Mouse (Mus musculus): ENCODE data around the gene Gdf3. TPM values are rescaled to one million over a fixed set of nuclear protein-coding genes. Genes with fewer than 3 reads are reported as not detected.

The Gdf3 gene
- polyA plus RNA-seq, 1 experiment from 2014 or later, result not detected

DNA sequence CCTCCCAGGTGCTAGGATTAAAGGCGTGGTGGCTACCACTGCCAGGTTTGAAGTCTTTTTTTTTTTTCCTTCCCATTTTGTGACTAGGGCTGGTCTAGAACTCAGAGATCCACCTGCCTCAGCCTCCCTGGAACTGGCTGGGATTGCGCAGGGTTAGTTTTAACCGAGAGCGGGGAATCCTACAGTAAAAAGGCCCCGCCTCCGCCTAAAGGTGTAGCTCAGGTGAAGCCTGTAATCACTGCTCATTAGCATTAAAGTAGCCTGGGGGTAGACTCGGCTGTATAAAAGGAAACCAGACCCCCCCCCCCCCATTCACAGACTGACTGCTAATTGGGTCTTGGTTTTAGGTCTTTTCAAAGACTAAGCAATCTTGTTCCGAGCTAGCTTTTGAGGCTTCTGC, 16.2 kb upstream of the Gdf3 start, which contains the start of gene Dppa3:
Gene Dppa3, plus strand, starts transcription at position 301 of the 400 bp plus-strand sequence.
- ChIA-PET POLR2A (no interaction called here), CTCF (no interaction called here)
- no peak for ATAC-seq
- H3K27me3 ChIP-seq, result no peaks in the 10 kb centered on the region
- no peak for DNase-seq (ENCODE audit: low read depth, low spot score)
- TF ChIP-seq CTCF (IDR thresholded peaks at IDR 0.05), result no peak
- in situ Hi-C loops (cut with MboI; ENCODE audit: low pct_unique_long_range_greater_than_20kb), result no loop called here

GRCm38 (mm10) chr6:122625156-122625555, 15.3 kb upstream of the Gdf3 start:
- TF ChIP-seq CTCF (IDR thresholded peaks at IDR 0.05), result no peak
- ATAC-seq, result no peak
- POLR2A ChIA-PET, result no interaction called here
- CTCF ChIA-PET, result no interaction called here
- DNase-seq (ENCODE audit: low read depth, low spot score), result no peak
- in situ Hi-C loops (cut with MboI; ENCODE audit: low pct_unique_long_range_greater_than_20kb), result no loop called here
- H3K27me3 ChIP-seq, result no peaks in the 10 kb centered on the region

DNA sequence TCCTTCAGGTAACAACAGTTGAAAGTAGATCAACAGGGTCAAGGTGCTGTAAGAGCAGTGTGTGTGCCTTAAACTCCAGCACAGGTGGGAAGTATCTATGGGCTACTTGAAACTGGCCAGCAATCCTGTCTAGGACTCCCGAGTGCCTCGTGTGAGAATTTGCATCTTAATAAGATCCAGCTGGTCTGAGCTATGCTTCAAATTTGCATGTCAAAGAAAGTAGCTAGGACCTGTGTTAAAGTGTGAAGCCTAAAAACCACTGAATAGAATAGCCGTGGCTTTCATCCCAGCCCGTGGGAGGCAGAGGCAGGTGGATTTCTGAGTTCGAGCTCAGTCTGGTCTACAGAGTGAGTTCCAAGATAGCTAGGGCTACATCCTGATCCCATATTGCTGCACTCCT, 14.6 kb upstream of the Gdf3 start:
- ATAC-seq, result no peak
- DNase-seq (ENCODE audit: low read depth, low spot score), result no peak
- CTCF ChIA-PET, result no interaction called here
- TF ChIP-seq CTCF (IDR thresholded peaks at IDR 0.05), result no peak
- in situ Hi-C loops (cut with MboI; ENCODE audit: low pct_unique_long_range_greater_than_20kb), result no loop called here
- H3K27me3 ChIP-seq, result no peaks in the 10 kb centered on the region
- POLR2A ChIA-PET, result no interaction called here

DNA sequence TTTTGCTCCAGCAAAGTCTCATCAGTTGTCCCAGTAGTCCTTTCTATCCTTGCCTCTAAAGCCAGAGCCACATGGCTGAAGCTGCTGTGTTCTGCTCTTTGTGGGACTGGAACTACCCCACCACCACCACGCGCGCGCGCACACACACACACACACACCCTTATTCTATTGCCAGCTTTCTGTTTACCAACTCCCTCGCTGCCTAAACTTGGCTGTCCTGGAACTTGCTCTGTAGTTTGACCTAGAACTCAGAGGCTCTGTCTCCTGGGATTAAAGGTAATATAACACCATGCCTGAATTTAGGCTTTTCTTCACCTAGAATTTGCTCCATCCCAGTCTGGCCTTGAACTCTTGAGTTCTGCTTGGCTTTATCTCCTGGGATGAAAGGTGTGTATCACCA, 11.2 kb upstream of the Gdf3 start:
- ATAC-seq (no peak), DNase-seq (ENCODE audit: low read depth, low spot score) (no peak)
- in situ Hi-C loops (cut with MboI; ENCODE audit: low pct_unique_long_range_greater_than_20kb), result no loop called here
- ChIA-PET CTCF (no interaction called here), POLR2A (no interaction called here)
- TF ChIP-seq CTCF (IDR thresholded peaks at IDR 0.05), result no peak
- H3K27me3 ChIP-seq, result no peaks in the 10 kb centered on the region

DNA sequence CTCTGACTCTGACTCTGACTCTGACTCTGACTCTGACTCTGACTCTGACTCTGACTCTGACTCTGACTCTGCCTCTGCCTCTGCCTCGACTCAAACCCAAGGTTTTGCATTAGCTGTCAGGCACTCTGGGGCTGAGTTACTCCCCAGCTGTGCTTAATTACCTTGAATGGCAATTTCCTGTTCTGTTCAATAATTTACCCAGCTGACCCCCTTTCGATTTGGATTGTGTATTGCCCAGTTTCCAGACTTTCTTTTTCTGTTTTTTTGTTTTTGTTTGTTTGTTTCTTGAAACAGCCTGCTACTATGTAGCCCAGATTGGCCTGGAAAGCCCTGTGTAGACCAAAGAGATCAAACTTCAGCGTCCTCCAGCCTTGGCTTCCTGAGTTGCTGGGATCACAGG, 6.1 kb upstream of the Gdf3 start:
- ATAC-seq (no peak), DNase-seq (ENCODE audit: low read depth, low spot score) (no peak)
- no peak for TF ChIP-seq CTCF (IDR thresholded peaks at IDR 0.05)
- in situ Hi-C loops (cut with MboI; ENCODE audit: low pct_unique_long_range_greater_than_20kb), result no loop called here
- CTCF ChIA-PET, result no interaction called here
- H3K27me3 ChIP-seq, result no peaks in the 10 kb centered on the region
- POLR2A ChIA-PET, result no interaction called here

DNA sequence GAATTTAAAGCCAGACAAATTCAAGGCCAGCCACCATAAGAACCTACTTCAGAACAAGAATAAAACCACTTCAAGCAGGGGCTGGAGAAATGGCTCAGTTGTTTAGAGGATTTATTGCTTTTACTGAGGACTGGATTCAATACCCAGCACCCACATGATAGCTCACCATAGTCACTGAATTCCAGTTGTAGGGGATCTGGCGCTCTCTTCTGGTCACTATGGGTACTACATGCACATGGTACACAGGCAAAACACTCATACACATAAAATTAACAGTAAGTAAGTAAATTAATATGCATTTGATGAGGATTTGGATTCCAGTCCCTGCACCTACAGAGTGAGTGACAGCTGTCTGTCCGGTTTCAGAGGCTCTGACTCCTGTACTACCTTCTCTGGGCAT, 4.2 kb upstream of the Gdf3 start:
- POLR2A ChIA-PET, result no interaction called here
- in situ Hi-C loops (cut with MboI; ENCODE audit: low pct_unique_long_range_greater_than_20kb), result no loop called here
- no peak for ATAC-seq
- CTCF ChIA-PET, result no interaction called here
- H3K27me3 ChIP-seq, result no peaks in the 10 kb centered on the region
- peak; percentile 40 for TF ChIP-seq CTCF (IDR thresholded peaks at IDR 0.05)
- no peak for DNase-seq (ENCODE audit: low read depth, low spot score)

- in situ Hi-C loops (cut with MboI; ENCODE audit: low pct_unique_long_range_greater_than_20kb), result no loop called here
- TF ChIP-seq CTCF (IDR thresholded peaks at IDR 0.05), result no peak
- CTCF ChIA-PET, result no interaction called here
- no peaks in the 10 kb centered on the region for H3K27me3 ChIP-seq
- POLR2A ChIA-PET, result no interaction called here
- ATAC-seq (no peak), DNase-seq (ENCODE audit: low read depth, low spot score) (no peak)
Measured at GRCm38 (mm10) chr6:122612426-122612825, 2.5 kb upstream of the Gdf3 start.

DNA sequence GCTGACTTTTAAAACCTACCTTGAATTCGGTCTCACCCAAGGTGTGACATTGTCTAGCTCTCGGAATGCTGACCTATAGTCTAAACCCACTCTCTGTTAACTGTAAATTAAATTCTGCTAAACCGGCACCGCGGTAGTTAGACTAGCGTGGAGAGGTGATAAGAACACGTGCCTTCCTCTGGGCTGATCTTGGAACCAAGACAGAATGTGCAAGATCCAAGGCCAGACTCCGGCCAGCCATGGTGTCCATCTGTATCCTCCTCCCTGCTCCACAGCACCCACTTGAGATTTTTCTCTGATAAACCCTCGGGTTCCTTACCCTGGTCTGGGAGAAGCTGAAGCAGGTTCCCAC, 534 bp downstream of the Gdf3 start:
- POLR2A ChIA-PET, result no interaction called here
- H3K27me3 ChIP-seq, result no peaks in the 10 kb centered on the region
- CTCF ChIA-PET, result no interaction called here
- in situ Hi-C loops (cut with MboI; ENCODE audit: low pct_unique_long_range_greater_than_20kb), result no loop called here
- TF ChIP-seq CTCF (IDR thresholded peaks at IDR 0.05), result no peak
- ATAC-seq, result no peak
- no peak for DNase-seq (ENCODE audit: low read depth, low spot score)

DNA sequence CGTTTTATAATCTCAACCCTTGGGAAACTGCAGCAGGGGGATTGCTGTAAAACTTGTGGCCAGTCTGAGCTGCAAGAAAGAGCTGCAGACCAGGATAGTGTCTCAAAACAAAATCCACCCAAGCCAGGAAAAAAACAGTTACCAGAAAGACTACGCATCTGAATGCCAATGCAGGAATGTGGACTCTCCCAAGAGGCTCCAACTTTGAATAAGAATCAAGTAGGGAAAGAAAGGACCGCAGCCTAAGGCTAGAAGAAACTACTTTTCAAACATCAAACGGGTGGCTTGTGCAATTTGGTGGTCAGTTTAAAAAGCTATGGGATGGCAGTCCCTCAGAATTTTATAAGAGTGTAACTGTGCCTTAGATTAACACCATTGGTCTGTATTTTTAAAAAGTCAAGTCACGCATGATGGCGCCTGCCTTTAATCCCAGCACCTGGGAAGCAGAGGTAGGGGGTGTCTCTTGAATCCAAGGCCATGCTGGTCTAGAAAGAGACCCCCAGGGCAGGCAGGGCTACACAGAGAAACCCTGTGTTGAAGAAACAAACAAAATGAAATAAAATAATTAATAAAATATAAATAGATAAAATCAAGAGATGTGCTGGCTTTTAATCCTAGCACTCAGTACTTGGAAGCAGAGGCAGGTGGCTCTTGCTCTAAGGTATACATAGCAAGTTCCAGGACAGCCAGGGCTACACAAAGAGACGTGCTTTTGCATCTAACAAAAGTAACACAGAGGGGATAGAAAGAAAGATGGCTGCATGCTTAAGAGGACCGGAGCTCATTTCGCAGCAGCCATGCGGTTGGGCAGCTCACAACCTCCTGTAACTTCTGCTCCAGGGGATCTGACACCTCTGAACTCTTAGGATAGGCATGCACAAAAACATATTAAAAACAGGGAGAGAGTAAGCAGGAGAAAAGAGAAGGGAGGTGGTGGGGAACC, 1.2 kb downstream of the Gdf3 start:
- in situ Hi-C loops (cut with MboI; ENCODE audit: low pct_unique_long_range_greater_than_20kb), result no loop called here
- POLR2A ChIA-PET, result no interaction called here
- no peaks in the 10 kb centered on the region for H3K27me3 ChIP-seq
- ATAC-seq (no peak), DNase-seq (ENCODE audit: low read depth, low spot score) (no peak)
- no peak for TF ChIP-seq CTCF (IDR thresholded peaks at IDR 0.05)
- CTCF ChIA-PET, result no interaction called here

GRCm38 (mm10) chr6:122607700-122608099, 2.2 kb downstream of the Gdf3 start:
- CTCF ChIA-PET, result no interaction called here
- POLR2A ChIA-PET, result no interaction called here
- in situ Hi-C loops (cut with MboI; ENCODE audit: low pct_unique_long_range_greater_than_20kb), result no loop called here
- H3K27me3 ChIP-seq, result no peaks in the 10 kb centered on the region
- DNase-seq (ENCODE audit: low read depth, low spot score) (no peak), ATAC-seq (no peak)
- no peak for TF ChIP-seq CTCF (IDR thresholded peaks at IDR 0.05)

DNA sequence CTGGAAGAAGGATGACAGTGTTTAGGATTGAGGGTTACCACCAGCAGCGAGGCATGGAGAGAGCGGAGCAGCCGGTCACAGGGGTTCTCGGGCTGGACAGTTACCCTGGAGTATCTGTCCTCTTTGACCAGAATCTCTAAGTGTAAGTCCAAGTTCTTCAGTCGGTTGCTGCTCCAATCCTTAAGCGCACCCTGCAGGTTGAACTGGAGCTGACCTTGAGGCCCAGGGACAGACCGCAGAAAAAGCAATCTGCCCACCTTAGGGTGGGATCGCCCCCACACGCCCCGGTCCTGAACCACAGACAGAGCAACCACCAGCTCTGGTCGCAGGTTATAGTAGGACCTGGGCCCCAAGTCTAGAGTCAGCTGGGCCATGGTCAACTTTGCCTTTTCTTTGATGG, 3.2 kb downstream of the Gdf3 start:
- no peak for ATAC-seq
- in situ Hi-C loops (cut with MboI; ENCODE audit: low pct_unique_long_range_greater_than_20kb), result no loop called here
- DNase-seq (ENCODE audit: low read depth, low spot score), result no peak
- ChIA-PET CTCF (no interaction called here), POLR2A (no interaction called here)
- TF ChIP-seq CTCF (IDR thresholded peaks at IDR 0.05), result no peak
- no peaks in the 10 kb centered on the region for H3K27me3 ChIP-seq

DNA sequence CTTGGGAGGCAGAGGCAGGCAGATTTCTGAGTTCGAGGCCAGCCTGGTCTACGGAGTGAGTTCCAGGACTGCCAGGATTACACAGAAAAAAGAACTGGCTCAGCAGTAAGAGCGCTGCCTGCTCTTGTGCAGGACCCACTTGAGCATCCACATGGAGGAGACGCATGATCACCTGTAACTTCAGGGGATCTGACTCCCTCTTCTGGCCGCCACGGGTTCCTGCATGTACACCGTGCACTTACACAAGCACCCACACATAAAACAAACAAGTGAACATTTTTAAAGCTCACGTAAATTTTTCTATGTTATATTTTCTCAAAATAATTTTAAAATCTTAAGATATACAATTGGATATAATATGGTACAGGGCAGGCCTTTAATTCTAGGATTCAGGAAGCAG, 4.4 kb downstream of the Gdf3 start:
- POLR2A ChIA-PET, result no interaction called here
- no peak for TF ChIP-seq CTCF (IDR thresholded peaks at IDR 0.05)
- no peak for ATAC-seq

More for the DNA sequence above, 4.4 kb downstream of the Gdf3 start:
- in situ Hi-C loops (cut with MboI; ENCODE audit: low pct_unique_long_range_greater_than_20kb), result no loop called here
- CTCF ChIA-PET, result interaction anchor here (0.8 kb wide), 1 partner anchor 40 kb away, joined by 3 read pairs; no protein-coding TSS in a partner anchor
- DNase-seq (ENCODE audit: low read depth, low spot score), result no peak
- no peaks in the 10 kb centered on the region for H3K27me3 ChIP-seq

Measured in Patski (cell line).